Mouse (Mus musculus) forebrain, embryonic 13.5 days (tissue): Measurements from ENCODE around the gene Nhp2. TPM values are rescaled to one million over a fixed set of nuclear protein-coding genes. Genes with fewer than 3 reads are reported as not detected.
"Not testable (repeated sequence)": the region's sequence is repeated elsewhere in the genome, so short reads cannot be mapped to it uniquely, and the experiment has no call there.

Source experiments
- ATAC-seq: fragments of 200-750 bp; cut with Nextera tagmentation; 2 replicates; pipeline ENCODE4 v1.8.0; 2017
- H3K27ac ChIP-seq: fragments of 300-500 bp; sonication (generic); 2 replicates; pipeline ENCODE4 v1.5.1; 2015; ENCODE audit warnings: inconsistent platforms, mild to moderate bottlenecking, moderate library complexity
- H3K27me3 ChIP-seq: fragments of 300-500 bp; sonication (generic); 2 replicates; pipeline ENCODE4 v1.6.1; 2015; ENCODE audit warnings: mild to moderate bottlenecking, inconsistent platforms
- H3K36me3 ChIP-seq: fragments of 300-500 bp; sonication (generic); 2 replicates; pipeline ENCODE4 v1.6.1; 2015; ENCODE audit warnings: mild to moderate bottlenecking, inconsistent platforms; ENCODE audit not compliant: poor library complexity, severe bottlenecking
- H3K4me1 ChIP-seq: fragments of 300-500 bp; sonication (generic); 2 replicates; pipeline ENCODE4 v1.6.1; 2015; ENCODE audit warnings: inconsistent platforms
- H3K4me2 ChIP-seq: fragments of 300-500 bp; sonication (generic); 2 replicates; pipeline ENCODE4 v1.6.1; 2015; ENCODE audit warnings: inconsistent platforms, mild to moderate bottlenecking, moderate library complexity
- H3K4me3 ChIP-seq: fragments of 300-500 bp; sonication (generic); 2 replicates; pipeline ENCODE4 v1.5.1; 2015; ENCODE audit warnings: mild to moderate bottlenecking, inconsistent platforms
- H3K9ac ChIP-seq: fragments of 300-500 bp; sonication (generic); 2 replicates; pipeline ENCODE4 v1.6.1; 2015; ENCODE audit warnings: mild to moderate bottlenecking, inconsistent platforms
- H3K9me3 ChIP-seq: fragments of 300-500 bp; sonication (generic); replicated peaks from 2 replicates; pipeline ENCODE4 v1.6.1; 2016; ENCODE audit warnings: inconsistent platforms
- WGBS: fragments of 180-500 bp; shearing (Covaris S2); methylation state at CpG from one replicate; pipeline ENCODE4 v1.1.7; 2015; 5-methylcytosine and 5-hydroxymethylcytosine counted together
- polyA plus RNA-seq: library from polyadenylated mRNA; unstranded; fragments of >200 nt; fragmentation: Nextera tagmentation; extraction: Ambion mirVana; gene quantifications from 2 replicates; pipeline ENCODE4 v1.2.1, GENCODE M21; 2015

Gene Nhp2
- polyA plus RNA-seq, 1 experiment from 2014 or later: 123 TPM

GRCm38 (mm10) chr11:51609266-51609909, 10.1 kb upstream of the Nhp2 start:
- H3K4me1 ChIP-seq: peaks cover 15% of the 10 kb centered on the region
- no peak overlapping the region for H3K27ac ChIP-seq
- 0 out of 2 replicates have a peak, but pooled peaks cover under 1% of the 10 kb centered on the region for H3K27me3 ChIP-seq
- H3K36me3 ChIP-seq: peaks cover 11% of the 10 kb centered on the region
- H3K4me3 ChIP-seq: no peak overlapping the region
- 80% methylated on average over 3 of the region's 3 CpGs for whole genome bisulfite sequencing
- H3K9me3 ChIP-seq: no peaks in the 10 kb centered on the region
- H3K9ac ChIP-seq: no peak overlapping the region
- H3K4me2 ChIP-seq: no peak overlapping the region
- no peak for ATAC-seq

- not testable (repeated sequence) for H3K9ac ChIP-seq, H3K9me3 ChIP-seq, H3K27ac ChIP-seq, H3K27me3 ChIP-seq, H3K4me1 ChIP-seq, H3K36me3 ChIP-seq, H3K4me3 ChIP-seq, ATAC-seq, H3K4me2 ChIP-seq
- WGBS: 88% methylated on average over 5 of the region's 5 CpGs
Measured at GRCm38 (mm10) chr11:51609940-51610339, 9.6 kb upstream of the Nhp2 start.

GRCm38 (mm10) chr11:51614256-51614655, 5.3 kb upstream of the Nhp2 start:
- H3K9ac ChIP-seq: no peak overlapping the region
- 0 out of 2 replicates have a peak, but pooled peaks cover 5% of the 10 kb centered on the region for H3K27me3 ChIP-seq
- H3K4me3 ChIP-seq: no peak overlapping the region
- no peaks in the 10 kb centered on the region for H3K36me3 ChIP-seq
- peaks cover 10% of the 10 kb centered on the region for H3K4me1 ChIP-seq
- H3K9me3 ChIP-seq: no peaks in the 10 kb centered on the region
- no peak overlapping the region for H3K27ac ChIP-seq
- ATAC-seq: no peak
- WGBS: 88% methylated on average over 8 of the region's 8 CpGs
- no peak overlapping the region for H3K4me2 ChIP-seq

GRCm38 (mm10) chr11:51615129-51615528, 4.4 kb upstream of the Nhp2 start:
- 0 out of 2 replicates have a peak, but pooled peaks cover 5% of the 10 kb centered on the region for H3K27me3 ChIP-seq
- no peak for ATAC-seq
- peak overlapping the region; percentile 27 for H3K4me3 ChIP-seq
- H3K4me2 ChIP-seq: peak overlapping the region; percentile 60
- WGBS: 62% methylated on average over 7 of the region's 7 CpGs
- no peak overlapping the region for H3K27ac ChIP-seq
- H3K36me3 ChIP-seq: no peaks in the 10 kb centered on the region
- no peaks in the 10 kb centered on the region for H3K9me3 ChIP-seq
- H3K9ac ChIP-seq: peak overlapping the region; percentile 54
- peaks cover 12% of the 10 kb centered on the region for H3K4me1 ChIP-seq

GRCm38 (mm10) chr11:51615601-51616000, 3.9 kb upstream of the Nhp2 start:
- H3K27ac ChIP-seq: no peak overlapping the region
- H3K9me3 ChIP-seq: no peaks in the 10 kb centered on the region
- no peaks in the 10 kb centered on the region for H3K36me3 ChIP-seq
- H3K9ac ChIP-seq: peak overlapping the region; percentile 54
- 0 out of 2 replicates have a peak, but pooled peaks cover 5% of the 10 kb centered on the region for H3K27me3 ChIP-seq
- 5% methylated on average over 14 of the region's 14 CpGs for WGBS
- no peak for ATAC-seq
- H3K4me3 ChIP-seq: peak overlapping the region; percentile 27
- peak overlapping the region; percentile 60 for H3K4me2 ChIP-seq
- H3K4me1 ChIP-seq: peaks cover 16% of the 10 kb centered on the region

GRCm38 (mm10) chr11:51616113-51616512, 3.4 kb upstream of the Nhp2 start:
- peak overlapping the region; percentile 60 for H3K4me2 ChIP-seq
- peaks cover 21% of the 10 kb centered on the region for H3K4me1 ChIP-seq
- not testable (repeated sequence) for H3K27ac ChIP-seq, H3K27me3 ChIP-seq, H3K9me3 ChIP-seq, H3K4me3 ChIP-seq, H3K36me3 ChIP-seq, ATAC-seq
- peak overlapping the region; percentile 54 for H3K9ac ChIP-seq
- 89% methylated on average over 7 of the region's 7 CpGs for WGBS

- Histone ChIP-seq H3K4me3 (no peak overlapping the region), H3K27me3 (0 out of 2 replicates have a peak, but pooled peaks cover 5% of the 10 kb centered on the region), H3K9ac (no peak overlapping the region), H3K27ac (no peak overlapping the region), H3K36me3 (peaks cover 14% of the 10 kb centered on the region), H3K4me1 (peaks cover 23% of the 10 kb centered on the region), H3K4me2 (no peak overlapping the region), H3K9me3 (no peaks in the 10 kb centered on the region)
- 4% methylated on average over 4 of the region's 4 CpGs for WGBS
- ATAC-seq: no peak
Measured at GRCm38 (mm10) chr11:51617693-51618092, 1.8 kb upstream of the Nhp2 start.

- peak overlapping the region; percentile 86 for H3K4me2 ChIP-seq
- H3K9me3 ChIP-seq: no peaks in the 10 kb centered on the region
- peaks cover 23% of the 10 kb centered on the region for H3K4me1 ChIP-seq
- H3K9ac ChIP-seq: no peak overlapping the region
- ATAC-seq: peak; percentile 57
- H3K4me3 ChIP-seq: peak overlapping the region; percentile 92
- H3K36me3 ChIP-seq: peaks cover 26% of the 10 kb centered on the region
- H3K27me3 ChIP-seq: 0 out of 2 replicates have a peak, but pooled peaks cover 5% of the 10 kb centered on the region
- no peak overlapping the region for H3K27ac ChIP-seq
- 48% methylated on average over 8 of the region's 8 CpGs for WGBS
Measured at GRCm38 (mm10) chr11:51618894-51619408, 584 bp upstream of the Nhp2 start.

- peaks cover 38% of the 10 kb centered on the region for H3K36me3 ChIP-seq
- H3K27ac ChIP-seq: no peak overlapping the region
- H3K4me2 ChIP-seq: peak overlapping the region; percentile 86
- H3K9me3 ChIP-seq: no peaks in the 10 kb centered on the region
- peak overlapping the region; percentile 92 for H3K4me3 ChIP-seq
- 3% methylated on average over 11 of the region's 11 CpGs for WGBS
- H3K9ac ChIP-seq: peak overlapping the region; percentile 78
- no peaks in the 10 kb centered on the region for H3K27me3 ChIP-seq
- peaks cover 22% of the 10 kb centered on the region for H3K4me1 ChIP-seq
- no peak for ATAC-seq
Measured at GRCm38 (mm10) chr11:51620084-51620483, 549 bp downstream of the Nhp2 start.

GRCm38 (mm10) chr11:51621776-51622175, 2.2 kb downstream of the Nhp2 start:
- Histone ChIP-seq H3K36me3 (peaks cover 55% of the 10 kb centered on the region), H3K4me1 (peaks cover 13% of the 10 kb centered on the region), H3K27ac (no peak overlapping the region), H3K4me2 (peak overlapping the region; percentile 10; the same call in 1 of the 2 replicates), H3K27me3 (no peaks in the 10 kb centered on the region), H3K9ac (no peak overlapping the region), H3K4me3 (no peak overlapping the region), H3K9me3 (no peaks in the 10 kb centered on the region)
- WGBS: 94% methylated on average over 2 of the region's 2 CpGs
- ATAC-seq: no peak

GRCm38 (mm10) chr11:51622971-51623491, 3.5 kb downstream of the Nhp2 start:
- ATAC-seq: no peak
- Histone ChIP-seq H3K9ac (no peak overlapping the region), H3K4me3 (no peak overlapping the region), H3K4me1 (peaks cover 13% of the 10 kb centered on the region), H3K27ac (no peak overlapping the region), H3K9me3 (no peaks in the 10 kb centered on the region), H3K36me3 (peaks cover 67% of the 10 kb centered on the region), H3K27me3 (no peaks in the 10 kb centered on the region), H3K4me2 (no peak overlapping the region)
- WGBS: 91% methylated on average over 7 of the region's 7 CpGs

- no peaks in the 10 kb centered on the region for H3K9me3 ChIP-seq
- peaks cover 83% of the 10 kb centered on the region for H3K36me3 ChIP-seq
- H3K4me3 ChIP-seq: no peak overlapping the region
- H3K27me3 ChIP-seq: no peaks in the 10 kb centered on the region
- no peak overlapping the region for H3K27ac ChIP-seq
- no peak overlapping the region for H3K4me2 ChIP-seq
- H3K4me1 ChIP-seq: peaks cover 9% of the 10 kb centered on the region
- WGBS: 85% methylated on average over 5 of the region's 5 CpGs
- ATAC-seq: no peak
- H3K9ac ChIP-seq: no peak overlapping the region
Measured at GRCm38 (mm10) chr11:51625187-51625820, 5.8 kb downstream of the Nhp2 start.
